Mouse (Mus musculus) ES-Bruce4 (cell line): ENCODE data around the gene Tbc1d1. TPM values are rescaled to one million over a fixed set of nuclear protein-coding genes. Genes with fewer than 3 reads are reported as not detected.

Source experiments
- H3K27ac ChIP-seq: 2 replicates; pipeline ENCODE4 v1.5.1; 2012; ENCODE audit warnings: low read length, inconsistent platforms; ENCODE audit not compliant: insufficient read depth
- H3K27me3 ChIP-seq: 2 replicates; pipeline ENCODE4 v1.6.1; 2012; ENCODE audit warnings: mild to moderate bottlenecking, low read length, inconsistent platforms; ENCODE audit not compliant: control insufficient read depth, poor library complexity, insufficient read depth, severe bottlenecking
- H3K36me3 ChIP-seq: 2 replicates; pipeline ENCODE4 v1.6.1; 2012; ENCODE audit warnings: inconsistent platforms, mild to moderate bottlenecking, low read length, moderate library complexity; ENCODE audit not compliant: control insufficient read depth, poor library complexity, insufficient read depth, severe bottlenecking
- H3K4me1 ChIP-seq: one replicate; pipeline ENCODE4 v1.8.1; 2011; ENCODE audit warnings: low read length; ENCODE audit not compliant: control insufficient read depth, insufficient read depth
- H3K4me3 ChIP-seq: 2 replicates; pipeline ENCODE4 v1.5.1; 2011; ENCODE audit warnings: low read depth, mild to moderate bottlenecking, low read length
- H3K9ac ChIP-seq: 2 replicates; pipeline ENCODE4 v1.6.1; 2012; ENCODE audit warnings: low read depth, mild to moderate bottlenecking, inconsistent platforms; ENCODE audit not compliant: poor library complexity, severe bottlenecking
- H3K9me3 ChIP-seq: replicated peaks from 2 replicates; pipeline ENCODE4 v1.6.1; 2012; ENCODE audit warnings: mild to moderate bottlenecking, low read length, inconsistent platforms; ENCODE audit not compliant: control insufficient read depth, poor library complexity, insufficient read depth, severe bottlenecking
- CTCF ChIP-seq: IDR thresholded peaks from one replicate; pipeline ENCODE4 v1.8.1; 2011; ENCODE audit warnings: low read depth, low read length
- EP300 ChIP-seq: IDR thresholded peaks from 2 replicates; pipeline ENCODE4 v1.6.1; 2011; ENCODE audit warnings: low read depth, low read length; ENCODE audit not compliant: insufficient read depth
- POLR2A ChIP-seq: IDR thresholded peaks from one replicate; pipeline ENCODE4 v1.8.1; 2011; ENCODE audit warnings: low read length; ENCODE audit not compliant: insufficient read depth
- polyA plus RNA-seq: library from polyadenylated mRNA; stranded (reverse); fragments of >200 nt; gene quantifications from 2 replicates; pipeline ENCODE4 v1.2.4, GENCODE M21; 2011; ENCODE audit warnings: low read depth; ENCODE audit not compliant: missing spikeins, insufficient read depth, insufficient read length

The Tbc1d1 gene
- polyA plus RNA-seq, 1 experiment, result 46.2 TPM

GRCm38 (mm10) chr5:64125783-64126182 is 30.3 kb upstream of the Tbc1d1 start:
- Histone ChIP-seq H3K9ac (no peak overlapping the region), H3K27me3 (no peaks in the 10 kb centered on the region), H3K27ac (no peak overlapping the region), H3K4me3 (no peak overlapping the region), H3K36me3 (no peaks in the 10 kb centered on the region), H3K4me1 (peaks cover 3% of the 10 kb centered on the region), H3K9me3 (no peaks in the 10 kb centered on the region)
- no peak for TF ChIP-seq CTCF
- TF ChIP-seq EP300, result no peak
- no peak for TF ChIP-seq POLR2A

GRCm38 (mm10) chr5:64131550-64131949 is 24.6 kb upstream of the Tbc1d1 start:
- H3K4me1 ChIP-seq, result peaks cover 3% of the 10 kb centered on the region
- H3K27ac ChIP-seq, result no peak overlapping the region
- H3K9me3 ChIP-seq, result no peaks in the 10 kb centered on the region
- no peaks in the 10 kb centered on the region for H3K27me3 ChIP-seq
- H3K4me3 ChIP-seq, result no peak overlapping the region
- H3K9ac ChIP-seq, result no peak overlapping the region
- TF ChIP-seq POLR2A, result no peak
- no peak for TF ChIP-seq EP300
- TF ChIP-seq CTCF, result no peak
- no peaks in the 10 kb centered on the region for H3K36me3 ChIP-seq

- no peak for TF ChIP-seq CTCF
- TF ChIP-seq EP300, result no peak
- TF ChIP-seq POLR2A, result no peak
- H3K9ac ChIP-seq, result no peak overlapping the region
- H3K9me3 ChIP-seq, result no peaks in the 10 kb centered on the region
- H3K4me1 ChIP-seq, result peaks cover 2% of the 10 kb centered on the region
- H3K27me3 ChIP-seq, result no peaks in the 10 kb centered on the region
- H3K36me3 ChIP-seq, result no peaks in the 10 kb centered on the region
- no peak overlapping the region for H3K4me3 ChIP-seq
- H3K27ac ChIP-seq, result no peak overlapping the region
Measured at GRCm38 (mm10) chr5:64133901-64134300, 22.2 kb upstream of the Tbc1d1 start.

GRCm38 (mm10) chr5:64136325-64136724 is 19.8 kb upstream of the Tbc1d1 start:
- H3K9ac ChIP-seq, result no peak overlapping the region
- H3K9me3 ChIP-seq, result no peaks in the 10 kb centered on the region
- TF ChIP-seq POLR2A (no peak), CTCF (peak; percentile 70)
- no peaks in the 10 kb centered on the region for H3K27me3 ChIP-seq
- no peaks in the 10 kb centered on the region for H3K4me1 ChIP-seq
- no peak overlapping the region for H3K4me3 ChIP-seq
- H3K36me3 ChIP-seq, result no peaks in the 10 kb centered on the region
- no peak overlapping the region for H3K27ac ChIP-seq

GRCm38 (mm10) chr5:64140202-64140601 is 15.9 kb upstream of the Tbc1d1 start:
- Histone ChIP-seq H3K36me3 (no peaks in the 10 kb centered on the region), H3K27me3 (no peaks in the 10 kb centered on the region), H3K9me3 (no peaks in the 10 kb centered on the region)

GRCm38 (mm10) chr5:64144315-64144714 is 11.8 kb upstream of the Tbc1d1 start:
- H3K9me3 ChIP-seq, result no peaks in the 10 kb centered on the region
- H3K27ac ChIP-seq, result no peak overlapping the region
- no peaks in the 10 kb centered on the region for H3K27me3 ChIP-seq
- H3K4me1 ChIP-seq, result no peaks in the 10 kb centered on the region
- no peaks in the 10 kb centered on the region for H3K36me3 ChIP-seq
- TF ChIP-seq POLR2A (no peak), CTCF (no peak), EP300 (no peak)
- H3K9ac ChIP-seq, result no peak overlapping the region
- H3K4me3 ChIP-seq, result no peak overlapping the region

More at GRCm38 (mm10) chr5:64140202-64140601, 15.9 kb upstream of the Tbc1d1 start:
- Histone ChIP-seq H3K9ac (no peak overlapping the region), H3K4me3 (no peak overlapping the region), H3K4me1 (no peaks in the 10 kb centered on the region), H3K27ac (no peak overlapping the region)
- TF ChIP-seq CTCF, result no peak
- TF ChIP-seq EP300, result no peak
- TF ChIP-seq POLR2A, result no peak
